Mouse (Mus musculus): ENCODE data around the gene Ubn1.
A peak's percentile ranks its signal among the peaks of the same experiment; 100 is the strongest.

Ubn1 gene

DNA sequence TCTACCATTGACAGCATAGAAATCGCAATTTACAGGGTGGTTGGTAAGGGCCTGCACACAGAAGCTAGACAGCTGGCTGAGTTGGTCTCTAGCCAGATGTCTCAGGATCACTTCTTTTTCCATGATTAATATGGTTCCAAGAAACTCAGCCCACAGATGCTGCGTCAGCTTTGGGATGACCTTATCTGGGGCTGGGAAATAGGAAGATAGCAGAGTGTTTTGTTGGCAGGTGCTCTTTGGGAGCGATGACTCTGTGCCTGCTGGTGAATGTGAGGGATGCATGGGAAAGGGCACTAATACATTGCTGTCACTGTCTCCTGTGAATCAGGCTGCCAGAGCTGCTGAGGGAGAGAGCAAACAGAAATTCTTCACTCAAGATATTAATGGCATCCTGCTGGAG lies 20.5 kb downstream of the Ubn1 start:
- DNase-seq (ENCODE audit: inconsistent age in 2 of 2, low spot score in 1 of 2) = peak; percentile 77 to 86

DNA sequence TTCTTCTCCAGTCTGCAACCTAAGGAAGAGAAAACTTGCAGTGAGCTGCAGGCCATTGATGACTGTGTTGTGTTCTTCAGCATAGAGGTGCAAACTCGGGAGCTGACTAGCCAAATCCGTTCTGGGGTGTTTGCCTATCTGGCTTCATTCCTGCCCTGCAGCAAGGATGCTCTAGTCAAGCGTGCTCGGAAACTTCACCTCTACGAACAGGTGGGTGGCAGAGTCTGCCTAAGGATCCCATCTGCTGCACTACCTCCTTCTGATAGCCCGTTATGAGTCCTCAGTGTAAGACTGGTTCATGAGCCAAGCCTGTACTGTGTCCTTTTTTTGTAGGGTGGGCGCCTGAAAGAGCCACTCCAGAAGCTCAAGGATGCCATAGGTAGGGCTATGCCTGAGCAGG lies 22.1 kb downstream of the Ubn1 start:
- DNase-seq (ENCODE audit: inconsistent age in 2 of 2, low spot score in 1 of 2) = no peak

DNA sequence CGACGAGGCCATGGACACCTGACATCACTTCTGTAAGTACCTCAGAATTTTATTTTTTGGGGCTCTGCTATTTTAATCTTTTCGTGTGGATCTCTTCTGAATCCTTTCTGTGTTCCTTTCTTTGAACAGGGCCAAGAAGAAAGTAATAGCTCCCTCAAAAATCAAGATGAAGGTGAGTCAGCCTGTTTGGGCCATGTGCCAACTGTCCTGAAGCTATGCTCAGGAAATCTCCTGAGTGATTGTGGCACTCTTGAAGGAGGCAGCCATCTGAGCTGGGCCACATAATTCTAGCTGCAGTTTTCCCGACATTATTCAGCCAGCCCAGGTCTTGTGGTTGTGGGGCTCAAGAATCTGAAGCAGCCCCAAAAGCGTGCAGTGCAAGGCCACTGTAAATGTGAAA lies 24.5 kb downstream of the Ubn1 start:
- DNase-seq (ENCODE audit: inconsistent age in 2 of 2, low spot score in 1 of 2) = peak; percentile 53 to 80

DNA sequence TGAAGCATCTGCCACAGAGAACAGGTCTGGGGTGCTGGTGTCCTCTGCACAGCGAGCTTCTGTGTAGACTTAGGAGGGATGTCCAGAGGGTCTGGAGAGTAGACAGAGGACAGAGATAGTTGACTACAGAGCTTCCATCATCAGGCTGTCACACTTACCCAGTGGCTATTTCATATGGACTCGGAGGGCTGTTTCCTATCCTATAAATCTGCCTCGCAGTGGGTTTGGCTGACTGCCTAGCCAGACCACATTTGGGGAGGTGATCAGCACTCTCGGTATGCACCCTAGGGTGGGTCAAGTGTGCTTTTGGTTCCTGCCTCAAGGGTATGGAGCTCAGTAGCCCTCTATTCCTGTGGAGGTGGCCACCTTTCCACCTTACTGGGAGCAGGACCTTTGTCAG lies 35.3 kb downstream of the Ubn1 start:
- DNase-seq (ENCODE audit: inconsistent age in 2 of 2, low spot score in 1 of 2) = no peak

DNA sequence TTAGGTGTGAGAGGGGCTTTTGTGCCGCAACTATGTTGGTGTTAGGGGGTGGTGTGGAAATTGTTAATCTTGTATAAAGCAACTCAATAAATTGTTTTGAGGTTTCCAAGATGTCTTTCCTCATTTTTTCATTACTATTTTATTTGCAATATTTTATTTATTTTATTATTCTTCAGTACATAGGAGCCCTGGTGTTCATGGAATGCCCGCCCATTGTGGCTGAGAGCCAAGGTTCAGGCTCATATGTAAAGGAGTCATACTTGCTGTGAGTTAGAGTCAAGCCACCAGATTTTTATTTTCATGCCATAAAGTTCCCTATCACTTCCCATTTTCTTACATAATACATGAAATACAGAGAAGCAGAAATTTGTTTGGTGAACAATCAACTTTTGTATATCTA lies 36.3 kb downstream of the Ubn1 start:
- DNase-seq (ENCODE audit: inconsistent age in 2 of 2, low spot score in 1 of 2) = no peak

DNA sequence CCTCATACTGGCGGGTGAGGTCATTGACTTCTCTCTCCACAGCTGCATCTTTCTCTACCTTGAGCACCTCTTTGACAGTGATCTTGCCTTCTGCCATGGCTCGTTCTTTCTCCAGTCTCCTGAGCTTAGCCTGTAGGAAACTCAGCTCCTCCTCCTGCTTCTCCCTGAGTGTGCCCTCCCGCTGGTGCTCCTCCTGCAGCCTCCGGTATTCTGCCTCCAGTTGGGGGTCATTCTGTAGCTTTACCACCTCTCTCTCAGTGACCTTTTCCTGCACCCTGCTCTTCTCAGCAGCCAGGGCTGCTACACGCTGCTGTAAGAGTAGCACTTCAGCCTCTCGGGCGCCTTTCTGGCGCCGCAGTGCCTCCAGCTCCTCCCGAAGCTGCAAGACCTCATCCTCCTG lies 39.2 kb downstream of the Ubn1 start:
- DNase-seq (ENCODE audit: inconsistent age in 2 of 2, low spot score in 1 of 2) = no peak

DNA sequence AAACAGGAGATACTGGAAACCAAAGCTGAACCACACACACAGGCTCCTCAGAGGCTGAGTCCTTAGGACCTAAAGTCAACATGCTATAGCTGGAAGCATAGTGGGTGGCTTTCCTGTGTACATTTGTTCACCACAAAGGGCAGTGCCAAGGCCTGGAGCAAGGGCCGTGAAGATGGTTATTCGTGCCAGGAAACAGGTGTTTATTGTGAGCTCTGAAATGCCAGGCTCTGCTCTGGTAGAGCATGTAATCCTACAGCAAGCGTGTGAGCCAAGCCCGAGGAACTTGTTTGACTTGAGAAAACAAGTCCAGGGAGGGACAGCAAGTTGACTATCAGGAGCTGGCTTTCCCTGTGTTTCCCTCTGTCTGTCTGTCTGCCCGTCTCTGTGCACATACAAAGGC lies 43.4 kb downstream of the Ubn1 start:
- peak in 1 of 2 experiments; percentile 44 for DNase-seq (ENCODE audit: inconsistent age in 2 of 2, low spot score in 1 of 2)

DNA sequence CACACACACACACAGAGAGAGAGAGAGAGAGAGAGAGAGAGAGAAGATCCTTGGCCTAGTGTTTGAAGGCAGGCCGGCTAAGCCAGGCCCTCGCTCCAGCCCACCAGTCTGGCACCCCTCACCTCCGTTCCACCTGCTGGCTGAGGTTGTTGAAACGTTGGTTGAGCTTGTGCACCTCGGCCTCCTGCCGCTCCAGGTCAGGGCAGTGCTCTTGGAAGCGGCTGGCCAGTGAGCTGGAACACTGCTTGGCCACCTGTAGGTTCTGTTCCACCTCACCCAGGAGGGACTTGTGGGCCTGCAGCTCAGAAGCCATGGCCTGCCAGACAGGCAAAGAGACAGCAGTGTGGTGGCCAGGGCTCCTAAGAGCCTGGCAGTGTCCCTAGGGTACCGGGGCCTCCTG lies 46.6 kb downstream of the Ubn1 start:
- no peak for DNase-seq (ENCODE audit: inconsistent age in 2 of 2, low spot score in 1 of 2)

DNA sequence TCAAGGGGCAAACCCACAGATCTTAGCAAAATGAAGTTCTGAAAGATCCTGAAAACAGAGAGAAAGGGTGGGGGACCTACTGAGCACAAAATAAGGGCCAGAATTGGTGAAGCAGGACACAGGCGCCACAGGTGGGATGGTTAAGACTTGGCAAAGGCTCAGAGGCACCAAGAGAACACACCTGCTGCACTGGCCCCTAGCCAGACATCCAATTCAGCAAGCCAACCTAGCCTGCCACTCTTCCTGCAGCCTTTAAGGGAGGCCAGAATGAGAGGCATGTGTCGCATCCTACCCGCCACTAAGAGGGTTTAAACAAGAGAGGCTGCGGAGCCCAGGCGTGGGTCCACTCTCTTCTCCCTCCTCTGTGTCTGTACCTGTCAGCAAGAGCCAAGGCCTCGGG lies 51.1 kb downstream of the Ubn1 start:
- DNase-seq (ENCODE audit: inconsistent age in 2 of 2, low spot score in 1 of 2) = no peak

DNA sequence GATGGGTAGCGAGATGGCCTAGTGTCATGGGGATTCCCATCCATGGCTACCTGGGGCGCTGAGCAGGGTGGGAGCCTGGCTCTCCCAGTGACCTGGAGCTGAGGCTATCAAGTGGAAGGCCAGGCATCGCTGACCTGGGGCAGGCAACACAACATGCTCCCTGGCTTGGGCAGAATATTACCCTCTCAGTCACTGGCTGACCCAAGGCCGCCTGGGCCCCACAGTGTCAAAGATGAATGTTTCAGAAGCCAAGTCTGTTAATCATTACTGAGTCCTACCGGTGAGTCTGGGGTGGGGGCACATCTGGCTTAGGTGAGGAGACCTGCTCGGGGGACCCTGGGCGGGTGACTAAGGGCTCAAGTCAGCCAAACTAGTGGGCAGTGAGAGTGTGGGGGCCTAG lies 60.0 kb downstream of the Ubn1 start:
- no peak for DNase-seq (ENCODE audit: inconsistent age in 2 of 2, low spot score in 1 of 2)

DNA sequence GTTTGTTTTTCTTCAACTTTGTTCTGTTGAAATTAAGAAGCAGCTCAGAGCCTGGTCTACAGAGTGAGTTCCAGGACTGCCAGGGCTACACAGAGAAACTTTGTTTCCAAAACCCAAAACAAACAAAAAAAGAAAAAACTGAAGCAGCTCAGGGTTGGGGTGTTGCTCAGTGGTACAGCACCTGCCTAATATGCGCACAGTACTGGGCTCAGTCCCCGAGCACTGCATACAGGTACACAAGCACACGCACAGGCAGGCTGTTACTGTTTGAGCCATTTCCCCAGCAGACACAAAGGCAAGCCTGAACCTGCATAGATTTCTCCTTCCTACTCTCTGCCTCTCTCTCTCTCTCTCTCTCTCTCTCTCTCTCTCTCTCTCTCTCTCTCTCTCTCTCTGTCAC lies 61.2 kb downstream of the Ubn1 start:
- no peak for DNase-seq (ENCODE audit: inconsistent age in 2 of 2, low spot score in 1 of 2)

DNA sequence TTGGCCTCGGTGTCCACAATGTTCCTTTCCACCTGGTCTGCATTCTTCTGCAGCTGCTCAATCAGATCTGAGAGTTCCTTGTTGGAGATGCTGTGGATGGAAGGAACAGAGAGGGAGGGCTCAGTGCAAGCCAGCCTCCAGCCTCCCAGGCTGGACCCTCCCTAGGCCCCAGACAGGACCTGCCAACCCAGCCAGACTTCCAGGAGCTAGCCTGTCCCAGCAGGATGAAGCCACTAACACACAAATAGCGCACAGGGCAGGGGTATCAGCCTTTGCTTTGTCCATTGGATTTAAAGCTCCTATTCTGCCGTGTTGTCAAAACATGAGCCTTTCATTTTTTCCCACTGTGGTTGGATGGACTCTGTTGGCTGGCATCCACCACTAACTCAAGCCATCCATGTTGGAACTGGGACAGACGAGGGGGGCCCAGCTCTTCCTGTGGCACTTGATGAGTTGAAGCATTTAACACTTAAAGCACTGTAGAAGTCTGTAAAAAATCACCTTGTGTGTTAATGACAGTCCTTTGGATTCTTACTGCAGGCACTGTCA lies 63.2 kb downstream of the Ubn1 start:
- DNase-seq (ENCODE audit: inconsistent age in 2 of 2, low spot score in 1 of 2) = no peak

DNA sequence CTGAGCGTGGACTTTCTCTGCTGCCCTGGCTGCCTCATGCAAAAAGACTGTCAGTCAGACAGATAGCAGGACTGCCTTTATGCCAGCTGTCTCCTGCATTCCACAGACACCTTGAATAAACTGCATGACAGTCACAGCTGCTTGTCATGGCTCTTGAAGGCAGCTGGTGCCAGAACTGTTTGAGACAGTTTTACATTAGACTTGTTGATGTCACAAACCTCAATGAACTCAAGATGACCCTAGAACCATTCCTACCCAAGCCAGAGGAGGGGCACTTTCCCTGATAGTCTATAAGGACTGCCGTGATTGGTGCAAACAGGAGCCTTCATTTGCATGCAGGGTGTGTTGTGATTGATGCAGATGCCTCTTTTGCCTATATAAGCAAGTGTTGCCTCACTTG lies 63.7 kb downstream of the Ubn1 start:
- DNase-seq (ENCODE audit: inconsistent age in 2 of 2, low spot score in 1 of 2) = no peak

DNA sequence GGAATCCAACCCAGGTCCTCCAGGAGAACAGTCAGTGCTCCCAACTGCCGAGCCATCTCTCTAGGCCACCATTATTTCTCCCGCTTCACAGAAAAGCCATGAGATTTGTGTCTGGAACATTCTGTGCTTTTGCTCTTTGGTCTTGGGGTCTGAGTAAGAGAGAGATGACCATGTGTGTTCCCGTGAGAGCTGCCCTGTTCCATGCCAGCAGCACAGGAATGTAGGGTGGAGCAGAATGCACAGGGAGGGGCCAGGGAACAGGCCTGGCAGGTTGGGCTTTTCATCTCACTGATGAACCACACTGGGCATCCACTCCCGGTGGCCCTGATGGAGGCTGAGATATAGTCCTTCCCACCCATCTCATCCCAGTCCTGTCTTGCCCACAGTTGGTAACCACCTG lies 69.5 kb downstream of the Ubn1 start:
- DNase-seq (ENCODE audit: inconsistent age in 2 of 2, low spot score in 1 of 2) = no peak

DNA sequence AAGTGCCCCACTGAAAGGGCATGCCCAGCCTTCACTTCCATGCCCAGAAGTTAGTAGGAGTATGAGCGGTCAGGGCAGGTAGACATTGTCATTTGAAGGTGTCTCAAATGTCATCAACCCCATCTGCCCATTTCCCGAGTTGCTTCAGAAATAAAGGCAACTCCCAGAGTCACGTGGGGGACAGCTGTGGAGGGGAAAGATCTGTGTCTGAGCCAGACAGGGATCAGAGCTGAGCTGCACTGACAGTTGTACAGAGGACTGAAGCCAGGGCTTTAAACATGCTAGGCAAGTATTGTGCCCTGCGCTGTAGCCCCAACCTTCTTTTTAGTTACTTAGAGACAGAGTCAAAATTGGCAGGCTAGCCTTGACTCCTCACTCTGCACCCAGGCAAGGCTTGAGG lies 70.0 kb downstream of the Ubn1 start:
- no peak for DNase-seq (ENCODE audit: inconsistent age in 2 of 2, low spot score in 1 of 2)

DNA sequence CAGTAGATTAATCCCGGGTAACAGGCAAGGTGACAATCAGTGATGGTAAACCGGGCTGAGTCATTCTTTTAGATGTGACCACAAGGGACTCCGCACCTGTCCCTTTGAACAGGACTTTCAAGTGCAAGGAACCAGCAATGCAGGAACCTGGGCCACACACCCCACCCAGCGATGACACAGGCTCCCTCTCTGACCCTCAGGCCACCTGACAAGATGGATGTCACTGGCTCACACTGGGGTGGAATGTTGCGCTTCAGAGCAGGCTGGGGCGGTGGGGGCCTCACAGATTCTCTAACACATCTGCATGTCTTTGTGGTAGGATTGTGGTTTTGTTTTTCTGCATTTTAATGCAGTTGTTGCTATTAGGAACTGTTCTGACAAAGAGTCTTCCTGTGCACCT lies 73.6 kb downstream of the Ubn1 start:
- DNase-seq (ENCODE audit: inconsistent age in 2 of 2, low spot score in 1 of 2) = no peak

DNA sequence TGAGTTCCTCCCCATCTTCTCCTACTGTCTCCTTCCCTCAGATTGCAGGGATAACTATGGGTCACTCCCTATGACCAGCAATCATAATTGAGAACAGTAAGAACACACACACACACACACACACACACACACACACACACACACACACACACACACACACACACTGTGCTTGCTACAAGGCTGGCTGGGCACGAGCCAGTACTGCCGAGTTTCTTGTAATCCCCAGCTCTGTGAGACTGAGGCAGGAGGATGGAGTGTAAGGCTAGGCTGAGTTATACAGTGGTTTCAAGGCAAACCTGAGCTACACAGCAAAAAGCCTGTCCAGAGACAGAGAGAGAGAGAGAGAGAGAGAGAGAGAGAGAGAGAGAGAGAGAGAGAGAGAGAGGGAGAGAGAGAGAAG lies 80.3 kb downstream of the Ubn1 start:
- no peak for DNase-seq (ENCODE audit: inconsistent age in 2 of 2, low spot score in 1 of 2)

DNA sequence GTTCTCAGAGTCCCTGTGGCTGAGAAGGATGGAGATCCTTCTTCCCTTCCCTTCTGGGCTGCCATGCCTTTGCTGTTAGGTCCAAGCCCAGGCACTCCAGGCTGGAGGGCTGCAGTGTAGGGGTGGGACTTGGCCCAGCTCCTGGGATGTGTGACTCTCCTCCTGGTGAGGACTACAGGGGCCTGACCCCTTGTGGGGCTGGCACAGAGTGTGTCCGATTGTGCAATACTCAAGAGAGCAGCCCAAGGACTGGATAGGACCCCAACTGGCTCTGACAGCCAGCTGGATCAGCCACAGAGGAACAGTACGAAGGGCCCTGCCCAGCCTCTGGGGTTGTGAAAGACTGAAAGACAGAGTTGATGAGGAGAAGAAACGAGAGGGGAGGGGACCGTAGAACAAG lies 80.9 kb downstream of the Ubn1 start:
- DNase-seq (ENCODE audit: inconsistent age in 2 of 2, low spot score in 1 of 2) = peak; percentile 79 to 88

DNA sequence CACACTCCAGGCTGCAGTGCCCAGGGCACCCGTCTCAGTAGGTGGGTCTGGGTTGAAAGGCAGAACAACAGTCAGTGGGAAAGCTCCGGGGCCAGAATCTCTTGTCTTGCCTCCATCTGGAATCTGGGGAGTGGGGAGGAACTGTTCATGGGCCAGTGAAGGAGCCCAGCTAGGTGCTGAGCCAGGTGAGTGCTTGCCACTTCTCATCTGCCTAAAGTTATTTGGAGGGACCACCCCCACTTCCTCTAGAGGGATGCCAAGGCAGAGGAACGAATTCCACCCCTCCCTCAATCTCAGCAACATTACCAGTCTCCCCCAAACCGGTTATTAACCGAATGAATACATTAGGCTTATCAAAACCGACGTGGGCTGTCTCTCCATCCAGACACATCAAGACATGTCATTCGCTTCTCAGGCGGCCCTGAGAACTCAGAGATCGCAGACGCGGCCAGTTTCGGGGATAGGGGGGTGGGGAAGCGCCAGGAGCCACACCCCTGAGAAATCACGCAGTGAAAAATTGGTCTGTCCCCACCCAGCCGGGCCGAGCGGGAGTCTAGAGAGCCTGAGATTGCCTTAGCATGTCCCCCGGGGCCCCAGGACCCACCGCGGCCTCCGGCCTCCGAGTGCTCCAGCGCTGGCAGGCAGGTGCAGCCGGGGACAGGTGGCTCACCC lies 81.5 kb downstream of the Ubn1 start:
- peak; percentile 33 to 39 for DNase-seq (ENCODE audit: inconsistent age in 2 of 2, low spot score in 1 of 2)

DNA sequence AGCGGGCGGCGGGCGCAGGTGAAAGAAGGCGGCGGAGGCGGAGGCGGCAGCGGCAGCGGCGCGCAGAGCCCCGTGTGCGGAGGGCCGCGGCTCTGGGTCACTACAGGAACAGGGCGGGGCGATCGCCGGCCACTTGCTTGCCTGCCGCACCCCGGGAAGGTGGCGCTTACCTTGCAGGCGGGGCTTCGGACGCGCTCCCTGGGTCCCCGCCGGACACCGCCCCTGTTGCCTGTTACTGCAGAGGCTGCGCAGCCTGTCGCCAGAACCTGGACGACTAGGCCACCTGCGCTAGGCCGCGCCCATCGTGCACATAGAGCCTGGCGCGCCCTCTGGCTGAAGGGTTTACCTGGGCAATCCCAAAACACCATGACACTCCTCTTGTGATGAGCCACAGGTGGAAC lies 82.5 kb downstream of the Ubn1 start, which contains the start of gene Ppl:
TSS of gene Ppl (minus strand) at position 21 of the 401 bp plus-strand sequence.
- DNase-seq (ENCODE audit: inconsistent age in 2 of 2, low spot score in 1 of 2) = peak; percentile 77 to 81

DNA sequence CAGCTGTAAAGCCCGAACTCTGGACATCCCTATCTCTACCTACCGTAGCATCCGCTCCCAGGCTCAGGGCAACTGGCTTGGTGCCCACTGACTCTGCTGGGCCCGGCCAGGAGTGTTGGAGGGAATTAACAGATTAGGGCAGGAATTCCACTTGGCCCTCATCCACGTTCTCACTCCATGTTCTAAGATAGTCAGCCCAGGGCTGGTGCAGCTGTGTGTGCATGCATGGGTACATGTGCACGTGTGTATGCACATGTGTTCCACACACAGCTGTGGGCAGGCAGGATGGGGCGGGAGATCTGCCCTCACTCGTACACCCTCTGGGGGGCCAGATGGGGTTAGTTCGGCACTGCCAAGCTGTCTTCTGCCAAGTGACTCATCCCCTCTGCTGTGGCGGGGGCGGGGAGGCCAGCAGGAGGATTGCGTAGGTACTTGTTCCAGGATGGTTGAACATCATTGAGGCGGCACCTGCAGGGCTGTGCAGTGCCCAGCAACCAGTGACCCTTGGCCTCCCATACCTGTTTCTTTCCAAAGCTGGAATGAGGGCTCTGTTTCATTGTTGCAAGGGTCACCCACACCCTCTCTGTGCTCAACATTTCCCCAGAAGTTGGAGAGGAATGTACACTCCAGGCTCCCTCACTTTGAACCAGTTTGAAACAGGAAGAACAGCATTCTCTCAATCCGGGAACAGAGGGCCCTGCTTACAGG lies 84.9 kb downstream of the Ubn1 start:
- DNase-seq (ENCODE audit: inconsistent age in 2 of 2, low spot score in 1 of 2) = peak; percentile 88 to 91

DNA sequence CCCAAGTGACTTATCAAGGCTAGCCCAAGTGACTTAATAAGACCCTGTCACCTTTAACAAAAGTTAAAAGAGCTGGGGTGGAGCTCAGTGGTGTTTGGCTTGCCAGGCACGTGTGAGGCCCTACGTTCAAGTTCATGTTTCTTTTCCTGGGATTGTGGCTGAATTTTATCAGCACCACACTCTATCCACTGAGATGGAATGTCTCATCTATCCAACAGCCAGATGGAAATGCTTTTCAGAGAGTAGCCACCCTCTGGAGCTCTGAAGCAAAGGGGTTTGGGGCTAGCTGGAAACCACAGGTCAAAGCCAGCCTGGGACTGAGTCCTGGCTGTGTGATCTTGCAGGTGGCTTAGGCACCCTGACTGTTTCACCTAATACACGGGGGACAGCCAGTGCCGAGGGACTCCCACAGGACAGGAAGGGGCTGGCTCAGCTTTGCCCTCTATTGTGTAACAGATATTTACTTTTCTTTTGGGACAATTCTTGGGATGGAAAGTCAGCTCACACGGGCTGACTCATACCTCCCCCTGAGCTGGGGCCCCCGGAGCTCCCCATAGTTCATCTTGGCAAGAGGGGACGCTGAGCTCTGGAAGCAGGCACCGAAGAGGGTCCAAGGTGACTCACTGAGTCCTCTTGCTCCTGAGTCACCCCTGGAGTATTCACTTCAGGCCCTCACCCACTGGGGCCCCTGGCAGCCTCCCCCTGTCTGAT lies 85.8 kb downstream of the Ubn1 start:
- DNase-seq (ENCODE audit: inconsistent age in 2 of 2, low spot score in 1 of 2) = peak; percentile 70 to 74

All from adrenal gland, adult (tissue).